Mouse (Mus musculus): ENCODE measurements around the gene Ak4. TPM values are rescaled to one million over a fixed set of nuclear protein-coding genes. Genes with fewer than 3 reads are reported as not detected.
"Not testable (repeated sequence)": the region's sequence is repeated elsewhere in the genome, so short reads cannot be mapped to it uniquely, and the experiment has no call there.

Gene Ak4
- polyA plus RNA-seq, 1 experiment from 2014 or later = 28.1 TPM

- ATAC-seq (ENCODE audit: insufficient read depth, low FRiP score) = no peak
- no peak overlapping the region for H3K4me2 ChIP-seq (ENCODE audit: low read depth, low read length)
- no peaks in the 10 kb centered on the region for H3K9me3 ChIP-seq (replicated peaks; ENCODE audit: control insufficient read depth, low read length)
- no peaks in the 10 kb centered on the region for H3K36me3 ChIP-seq (ENCODE audit: control insufficient read depth, insufficient read depth, low read length)
- no peak overlapping the region for H3K4me3 ChIP-seq (replicated peaks; ENCODE audit: low read length)
- no peak overlapping the region for H3K27ac ChIP-seq (ENCODE audit: low read length)
- H3K4me1 ChIP-seq (ENCODE audit: control insufficient read depth, insufficient read depth, low read length) = no peaks in the 10 kb centered on the region
- 85% methylated on average over 8 of the region's 8 CpGs for WGBS
- H3K9ac ChIP-seq (ENCODE audit: low read length) = no peak overlapping the region
- no peaks in the 10 kb centered on the region for H3K27me3 ChIP-seq (ENCODE audit: control insufficient read depth, insufficient read depth, low read length)
Observed at GRCm38 (mm10) chr4:101388246-101388645, 30.8 kb upstream of the Ak4 start.

- H3K36me3 ChIP-seq (ENCODE audit: control insufficient read depth, insufficient read depth, low read length); H3K9ac ChIP-seq (ENCODE audit: low read length); ATAC-seq (ENCODE audit: insufficient read depth, low FRiP score); H3K4me3 ChIP-seq (replicated peaks; ENCODE audit: low read length); H3K4me1 ChIP-seq (ENCODE audit: control insufficient read depth, insufficient read depth, low read length); H3K4me2 ChIP-seq (ENCODE audit: low read depth, low read length); H3K9me3 ChIP-seq (replicated peaks; ENCODE audit: control insufficient read depth, low read length); H3K27ac ChIP-seq (ENCODE audit: low read length); H3K27me3 ChIP-seq (ENCODE audit: control insufficient read depth, insufficient read depth, low read length): not testable (repeated sequence)
- 70% methylated on average over 6 of the region's 6 CpGs for whole genome bisulfite sequencing
Observed at GRCm38 (mm10) chr4:101388656-101389055, 30.4 kb upstream of the Ak4 start.

DNA sequence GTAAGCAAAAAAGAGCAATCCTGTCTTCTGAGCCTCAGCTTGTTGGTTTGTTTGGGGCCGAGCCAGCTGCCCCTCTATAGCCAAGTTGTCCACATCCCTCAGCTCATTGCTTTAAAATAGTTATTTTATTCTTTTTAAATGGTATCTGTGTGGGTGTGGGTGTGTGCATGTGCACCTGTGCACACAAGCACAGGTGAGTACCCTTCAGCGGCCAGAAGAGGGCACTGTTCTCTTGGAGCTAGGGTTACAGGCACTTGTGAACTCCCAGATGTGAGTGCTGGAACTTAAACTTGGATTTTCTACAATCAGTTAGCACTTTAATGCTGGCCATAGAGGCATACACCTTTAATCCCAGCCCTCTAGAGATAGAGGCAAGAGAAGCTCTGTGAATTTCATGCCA, 26.8 kb upstream of the Ak4 start:
- Histone ChIP-seq H3K4me1 (ENCODE audit: control insufficient read depth, insufficient read depth, low read length) (no peaks in the 10 kb centered on the region), H3K4me2 (ENCODE audit: low read depth, low read length) (no peak overlapping the region), H3K9me3 (replicated peaks; ENCODE audit: control insufficient read depth, low read length) (no peaks in the 10 kb centered on the region), H3K27me3 (ENCODE audit: control insufficient read depth, insufficient read depth, low read length) (no peaks in the 10 kb centered on the region), H3K4me3 (replicated peaks; ENCODE audit: low read length) (no peak overlapping the region), H3K9ac (ENCODE audit: low read length) (no peak overlapping the region), H3K27ac (ENCODE audit: low read length) (no peak overlapping the region), H3K36me3 (ENCODE audit: control insufficient read depth, insufficient read depth, low read length) (no peaks in the 10 kb centered on the region)
- 42% methylated on average over 2 of the region's 2 CpGs for WGBS
- ATAC-seq (ENCODE audit: insufficient read depth, low FRiP score) = no peak

DNA sequence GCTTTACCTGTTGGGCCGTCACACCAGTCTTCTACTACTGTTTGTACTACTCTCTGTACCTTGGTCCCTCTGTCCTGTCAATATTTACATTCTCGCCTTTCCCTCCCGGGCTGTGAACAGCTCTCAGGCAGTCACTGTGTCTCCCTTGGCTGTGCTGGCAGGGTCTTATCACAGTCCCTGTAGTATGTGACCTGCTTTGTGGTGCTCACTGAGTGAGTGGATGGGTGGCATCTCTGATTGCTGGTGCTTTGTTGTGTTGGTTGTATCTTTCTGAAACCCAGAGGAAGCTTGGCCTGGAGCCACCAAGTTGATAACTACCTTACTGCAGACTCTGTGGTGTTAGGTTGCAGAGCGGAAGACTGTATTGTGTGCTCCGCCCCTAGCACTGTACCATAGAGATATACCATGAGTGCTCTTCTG, 25.8 kb upstream of the Ak4 start:
- H3K4me2 ChIP-seq (ENCODE audit: low read depth, low read length) = no peak overlapping the region
- ATAC-seq (ENCODE audit: insufficient read depth, low FRiP score) = peak; percentile 92

GRCm38 (mm10) chr4:101395021-101395533, 24.0 kb upstream of the Ak4 start:
- Histone ChIP-seq H3K9me3 (replicated peaks; ENCODE audit: control insufficient read depth, low read length) (no peaks in the 10 kb centered on the region), H3K27ac (ENCODE audit: low read length) (no peak overlapping the region), H3K27me3 (ENCODE audit: control insufficient read depth, insufficient read depth, low read length) (no peaks in the 10 kb centered on the region), H3K9ac (ENCODE audit: low read length) (no peak overlapping the region), H3K4me2 (ENCODE audit: low read depth, low read length) (no peak overlapping the region), H3K4me1 (ENCODE audit: control insufficient read depth, insufficient read depth, low read length) (no peaks in the 10 kb centered on the region), H3K36me3 (ENCODE audit: control insufficient read depth, insufficient read depth, low read length) (no peaks in the 10 kb centered on the region), H3K4me3 (replicated peaks; ENCODE audit: low read length) (no peak overlapping the region)
- no peak for ATAC-seq (ENCODE audit: insufficient read depth, low FRiP score)
- 84% methylated on average over 8 of the region's 8 CpGs for WGBS

More for the DNA sequence above, 25.8 kb upstream of the Ak4 start:
- Histone ChIP-seq H3K27me3 (ENCODE audit: control insufficient read depth, insufficient read depth, low read length) (no peaks in the 10 kb centered on the region), H3K9ac (ENCODE audit: low read length) (no peak overlapping the region), H3K36me3 (ENCODE audit: control insufficient read depth, insufficient read depth, low read length) (no peaks in the 10 kb centered on the region), H3K4me1 (ENCODE audit: control insufficient read depth, insufficient read depth, low read length) (no peaks in the 10 kb centered on the region), H3K4me3 (replicated peaks; ENCODE audit: low read length) (no peak overlapping the region), H3K9me3 (replicated peaks; ENCODE audit: control insufficient read depth, low read length) (no peaks in the 10 kb centered on the region), H3K27ac (ENCODE audit: low read length) (no peak overlapping the region)
- 42% methylated on average over 5 of the region's 5 CpGs for WGBS

DNA sequence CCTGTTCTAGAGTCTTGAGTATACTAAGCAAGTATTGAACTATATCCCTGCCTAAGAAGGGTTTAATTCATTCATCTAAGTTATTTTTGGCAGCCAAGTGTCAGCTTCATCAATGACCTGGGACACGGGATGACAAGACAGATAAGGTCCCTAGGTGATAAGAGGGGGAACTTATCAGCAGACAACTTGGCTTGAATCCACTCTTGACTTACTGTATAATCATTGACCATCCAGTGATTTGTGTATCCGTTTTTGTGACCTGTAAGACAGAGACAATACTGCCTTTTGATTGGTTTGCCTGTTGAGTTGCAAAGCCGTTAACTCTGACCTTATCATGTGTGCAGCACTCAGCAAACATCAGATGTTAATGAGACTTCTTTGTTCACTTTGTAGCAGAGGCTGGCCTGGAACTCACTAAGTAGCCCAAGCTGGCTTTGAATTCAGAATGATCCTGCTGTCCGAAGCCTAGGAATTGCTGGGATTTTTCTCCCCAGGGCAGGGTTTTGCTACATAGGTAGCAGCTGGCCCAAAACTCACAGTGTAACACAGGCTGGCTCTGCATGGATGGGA, 19.0 kb upstream of the Ak4 start:
- no peak overlapping the region for H3K4me3 ChIP-seq (replicated peaks; ENCODE audit: low read length)
- H3K9ac ChIP-seq (ENCODE audit: low read length) = no peak overlapping the region
- no peaks in the 10 kb centered on the region for H3K36me3 ChIP-seq (ENCODE audit: control insufficient read depth, insufficient read depth, low read length)
- no peak overlapping the region for H3K27ac ChIP-seq (ENCODE audit: low read length)
- H3K4me1 ChIP-seq (ENCODE audit: control insufficient read depth, insufficient read depth, low read length) = no peaks in the 10 kb centered on the region
- H3K27me3 ChIP-seq (ENCODE audit: control insufficient read depth, insufficient read depth, low read length) = no peaks in the 10 kb centered on the region
- no peaks in the 10 kb centered on the region for H3K9me3 ChIP-seq (replicated peaks; ENCODE audit: control insufficient read depth, low read length)
- H3K4me2 ChIP-seq (ENCODE audit: low read depth, low read length) = no peak overlapping the region
- no peak for ATAC-seq (ENCODE audit: insufficient read depth, low FRiP score)
- 54% methylated on average over 4 of the region's 4 CpGs for WGBS

- H3K4me1 ChIP-seq (ENCODE audit: control insufficient read depth, insufficient read depth, low read length) = no peaks in the 10 kb centered on the region
- H3K36me3 ChIP-seq (ENCODE audit: control insufficient read depth, insufficient read depth, low read length) = no peaks in the 10 kb centered on the region
- H3K4me3 ChIP-seq (replicated peaks; ENCODE audit: low read length) = no peak overlapping the region
- no peak overlapping the region for H3K4me2 ChIP-seq (ENCODE audit: low read depth, low read length)
- no peak for ATAC-seq (ENCODE audit: insufficient read depth, low FRiP score)
- H3K27ac ChIP-seq (ENCODE audit: low read length) = no peak overlapping the region
- no peak overlapping the region for H3K9ac ChIP-seq (ENCODE audit: low read length)
- no peaks in the 10 kb centered on the region for H3K9me3 ChIP-seq (replicated peaks; ENCODE audit: control insufficient read depth, low read length)
- WGBS = 70% methylated on average over 1 of the region's 1 CpGs
- no peaks in the 10 kb centered on the region for H3K27me3 ChIP-seq (ENCODE audit: control insufficient read depth, insufficient read depth, low read length)
Observed at GRCm38 (mm10) chr4:101401945-101402344, 17.1 kb upstream of the Ak4 start.

GRCm38 (mm10) chr4:101404863-101405262, 14.2 kb upstream of the Ak4 start:
- Histone ChIP-seq H3K27ac (ENCODE audit: low read length) (no peak overlapping the region), H3K27me3 (ENCODE audit: control insufficient read depth, insufficient read depth, low read length) (no peaks in the 10 kb centered on the region), H3K4me1 (ENCODE audit: control insufficient read depth, insufficient read depth, low read length) (no peaks in the 10 kb centered on the region), H3K9ac (ENCODE audit: low read length) (no peak overlapping the region), H3K4me3 (replicated peaks; ENCODE audit: low read length) (no peak overlapping the region), H3K9me3 (replicated peaks; ENCODE audit: control insufficient read depth, low read length) (no peaks in the 10 kb centered on the region), H3K4me2 (ENCODE audit: low read depth, low read length) (no peak overlapping the region), H3K36me3 (ENCODE audit: control insufficient read depth, insufficient read depth, low read length) (no peaks in the 10 kb centered on the region)
- ATAC-seq (ENCODE audit: insufficient read depth, low FRiP score) = peak; percentile 84
- 38% methylated on average over 3 of the region's 3 CpGs for WGBS

- H3K9me3 ChIP-seq (replicated peaks; ENCODE audit: control insufficient read depth, low read length) = no peaks in the 10 kb centered on the region
- H3K4me3 ChIP-seq (replicated peaks; ENCODE audit: low read length) = no peak overlapping the region
- no peaks in the 10 kb centered on the region for H3K4me1 ChIP-seq (ENCODE audit: control insufficient read depth, insufficient read depth, low read length)
- ATAC-seq (ENCODE audit: insufficient read depth, low FRiP score) = no peak
- H3K27ac ChIP-seq (ENCODE audit: low read length) = no peak overlapping the region
- H3K36me3 ChIP-seq (ENCODE audit: control insufficient read depth, insufficient read depth, low read length) = no peaks in the 10 kb centered on the region
- H3K4me2 ChIP-seq (ENCODE audit: low read depth, low read length) = no peak overlapping the region
- 83% methylated on average over 4 of the region's 4 CpGs for WGBS
- no peaks in the 10 kb centered on the region for H3K27me3 ChIP-seq (ENCODE audit: control insufficient read depth, insufficient read depth, low read length)
- no peak overlapping the region for H3K9ac ChIP-seq (ENCODE audit: low read length)
Observed at GRCm38 (mm10) chr4:101406411-101407196, 12.5 kb upstream of the Ak4 start.
